Mouse (Mus musculus): ENCODE results near the gene Fcrlb.

GRCm38 (mm10) chr1:170939255-170939654 is 26.5 kb upstream of the Fcrlb start:
- TF ChIP-seq POLR2A (IDR thresholded peaks at IDR 0.05; ENCODE audit: control insufficient read depth, low read depth, low read length): no peak
- TF ChIP-seq CTCF (IDR thresholded peaks at IDR 0.05; ENCODE audit: control insufficient read depth, insufficient read depth, insufficient replicate concordance, low read depth, low read length): no peak

Data from testis, adult 2 months (tissue).